Mouse (Mus musculus): ENCODE data around the gene Ogfod2.

DNA sequence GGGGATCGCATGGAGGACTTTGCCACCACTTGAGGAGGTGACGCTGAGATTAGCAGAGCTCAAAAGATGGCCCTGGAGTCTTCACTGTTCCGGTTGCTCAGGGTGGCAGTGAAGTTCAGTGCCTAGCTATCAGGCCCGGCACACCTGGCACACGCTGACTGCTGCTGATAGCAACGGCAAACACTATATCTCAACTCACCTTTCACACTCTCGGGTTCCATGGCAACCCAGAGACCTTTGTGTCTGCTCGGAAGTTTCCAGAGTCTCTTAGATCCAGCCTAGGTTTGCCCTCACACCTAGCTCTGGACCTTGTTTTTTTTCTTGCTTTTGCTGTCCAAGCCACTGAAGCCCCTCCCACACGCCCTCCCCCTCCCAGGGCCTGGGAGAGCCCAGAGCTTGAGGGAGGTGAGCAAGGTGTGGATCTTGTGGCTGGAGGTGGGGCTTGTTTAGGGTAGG lies 20.1 kb upstream of the Ogfod2 start:
- TF ChIP-seq CTCF (conservative IDR thresholded peaks at IDR 0.05; ENCODE audit: insufficient read depth, insufficient read length, low read depth, low read length), result no peak
- no peak for TF ChIP-seq POLR2A (IDR thresholded peaks at IDR 0.05; ENCODE audit: low read depth, low read length)
